Mouse (Mus musculus) common myeloid progenitor, adult 5-6 weeks (primary cell): ENCODE measurements around the gene Mcur1. TPM values are rescaled to one million over a fixed set of nuclear protein-coding genes. Genes with fewer than 3 reads are reported as not detected.
A peak's percentile ranks its signal among the peaks of the same experiment; 100 is the strongest.

Experiments
- ATAC-seq: replicated peaks from 2 replicates; pipeline ENCODE4 v1.8.0; 2016; ENCODE audit warnings: low read depth, mild to moderate bottlenecking, moderate TSS enrichment, inconsistent platforms; ENCODE audit not compliant: poor library complexity, severe bottlenecking
- total RNA-seq: library from RNA; stranded (forward); fragments of 200-1000, 187-1606 nt; gene quantifications from 2 replicates; pipeline ENCODE4 v1.2.3, GENCODE M21; 2017

Gene Mcur1
- total RNA-seq, 1 experiment from 2014 or later, result 20.2 TPM

DNA sequence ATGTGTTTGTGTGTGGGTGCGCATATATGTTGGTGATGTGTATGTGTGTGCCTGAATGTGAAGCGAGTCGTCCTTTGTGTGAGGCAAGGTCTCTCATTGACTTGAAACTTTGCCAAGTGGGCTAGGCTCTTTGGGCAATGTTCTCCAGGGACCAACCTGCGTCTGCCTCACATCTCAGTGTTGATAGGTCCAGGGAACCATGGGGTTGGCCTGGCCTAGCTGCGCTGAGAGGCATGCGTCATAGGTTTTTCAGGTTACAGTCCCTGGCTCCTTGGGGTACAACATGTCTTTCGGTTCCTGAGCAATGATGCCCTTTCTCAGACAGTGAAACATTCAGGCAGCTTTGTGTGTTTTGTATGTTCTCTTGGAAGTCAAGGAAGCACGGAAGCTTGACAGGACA lies 6.2 kb upstream of the Mcur1 start:
- ATAC-seq, result no peak

DNA sequence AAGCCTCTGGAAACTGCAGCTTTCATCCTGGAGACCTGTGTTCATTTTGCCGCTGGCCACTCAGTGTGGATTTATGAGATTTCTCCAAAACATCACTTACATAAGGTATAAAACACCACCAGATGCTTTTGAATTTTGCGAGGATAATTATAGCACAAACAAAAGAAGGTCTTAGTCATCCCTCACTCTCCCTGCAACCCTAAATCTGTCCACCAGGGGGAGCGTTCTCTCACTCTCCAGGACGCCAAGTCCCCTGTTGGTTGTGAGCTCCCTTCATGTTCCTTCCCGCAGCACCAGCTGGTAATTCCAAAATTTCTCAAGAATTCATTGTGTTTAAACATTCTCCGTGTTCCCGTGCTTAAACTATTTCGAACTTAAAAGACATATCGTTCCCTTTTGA lies 5.4 kb upstream of the Mcur1 start:
- ATAC-seq, result peak; percentile 64

DNA sequence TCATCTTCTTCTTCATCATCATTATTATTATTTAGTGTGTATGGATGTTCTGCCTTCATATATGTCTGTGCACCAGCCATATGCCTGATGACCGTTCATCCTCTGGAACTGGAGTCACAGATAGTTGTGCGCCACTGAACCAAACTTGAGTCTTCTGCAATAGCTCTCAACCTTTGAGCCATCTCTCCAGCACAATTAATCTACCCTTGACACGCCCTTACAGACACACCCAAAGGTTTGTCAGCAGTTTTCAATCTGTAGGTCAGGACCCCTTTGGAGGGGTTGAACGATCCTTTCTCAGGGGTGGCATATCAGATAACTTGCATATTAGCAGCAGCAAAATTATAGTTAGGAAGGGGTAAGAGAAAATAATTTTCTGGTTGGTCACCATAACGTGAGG lies 4.7 kb upstream of the Mcur1 start:
- no peak for ATAC-seq

DNA sequence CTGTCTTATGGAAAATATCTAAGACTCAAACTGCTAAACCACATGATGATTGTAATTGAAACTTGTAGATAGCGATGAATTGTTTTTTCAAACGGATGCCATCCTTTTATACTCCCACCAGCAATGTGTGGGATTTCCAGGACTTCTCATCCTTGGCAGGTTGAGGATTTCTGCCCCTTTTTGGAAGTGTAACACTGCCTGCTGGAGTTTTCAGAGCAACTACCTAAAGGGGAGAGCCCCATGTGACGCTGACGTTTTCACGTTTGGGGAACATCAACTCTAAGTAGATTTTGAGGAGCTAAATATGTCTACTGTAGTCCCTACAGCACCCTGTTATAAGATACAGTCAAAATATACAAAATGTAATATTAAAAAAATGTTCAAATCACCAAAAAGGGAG lies 2.7 kb upstream of the Mcur1 start:
- no peak for ATAC-seq

DNA sequence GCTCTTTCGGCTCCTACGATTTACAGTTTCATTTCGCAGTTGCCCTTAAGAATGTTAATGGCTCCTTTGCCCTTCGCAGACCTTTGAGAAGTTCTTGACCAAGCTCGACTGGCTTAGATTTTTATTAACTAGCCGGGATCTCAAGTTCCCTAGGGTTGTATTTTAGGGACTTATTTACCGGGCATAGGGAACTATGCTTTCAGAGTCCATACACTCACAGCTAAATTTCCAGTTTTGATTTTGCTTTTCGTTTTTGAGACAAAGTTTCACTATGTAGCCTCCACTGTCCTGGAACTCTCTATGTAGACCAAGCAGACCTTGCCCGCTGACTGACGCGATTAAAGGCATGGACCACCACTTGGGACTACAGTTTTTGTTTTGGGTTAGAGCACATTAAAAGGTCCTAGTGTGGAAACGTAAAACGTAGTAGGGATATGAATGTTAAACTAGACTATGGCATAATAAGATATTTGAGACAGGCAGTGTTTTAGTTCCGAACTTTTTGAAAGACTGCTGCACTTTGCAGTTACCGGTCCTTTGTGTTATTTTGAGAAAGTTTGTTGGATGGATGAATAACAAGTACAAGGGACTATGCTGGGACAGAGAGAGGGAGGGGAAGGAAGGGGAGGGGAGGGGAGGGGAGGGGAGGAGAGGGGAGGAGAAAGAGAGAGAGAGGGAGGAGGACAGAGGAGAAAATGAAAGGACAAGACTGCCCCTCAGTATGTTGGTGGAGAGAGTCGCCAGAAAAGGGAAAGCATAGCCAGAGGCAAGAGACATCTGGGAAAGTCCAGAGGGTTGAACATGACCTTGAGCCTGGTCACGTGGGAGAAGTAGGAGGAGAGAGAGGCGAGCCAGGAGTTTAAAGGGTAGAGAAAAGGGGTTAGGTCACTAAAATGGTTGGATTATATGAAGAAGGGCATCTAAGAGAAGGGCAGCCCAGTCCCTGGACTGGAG lies 744 bp upstream of the Mcur1 start:
- peak; percentile 9; the same call in 1 of the 2 replicates for ATAC-seq

DNA sequence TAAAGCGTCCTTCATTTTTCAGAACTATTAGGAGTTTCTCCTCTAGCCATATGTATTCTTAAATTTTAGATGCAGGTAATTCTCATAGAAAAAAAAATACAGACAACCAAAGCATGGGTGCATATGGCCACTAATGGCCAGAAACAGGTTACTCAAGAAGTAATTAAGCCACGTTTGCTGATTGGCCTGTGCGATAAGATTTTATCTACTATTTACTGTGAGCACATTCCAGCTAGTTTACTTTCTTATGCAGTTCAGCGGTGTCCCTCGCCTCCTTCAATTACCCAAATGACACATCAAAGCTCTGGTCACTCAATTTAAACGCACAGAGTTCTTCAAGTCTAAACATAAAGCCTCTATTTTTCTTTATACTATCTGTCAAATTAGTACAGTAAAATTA lies 1.0 kb downstream of the Mcur1 start:
- ATAC-seq, result no peak

DNA sequence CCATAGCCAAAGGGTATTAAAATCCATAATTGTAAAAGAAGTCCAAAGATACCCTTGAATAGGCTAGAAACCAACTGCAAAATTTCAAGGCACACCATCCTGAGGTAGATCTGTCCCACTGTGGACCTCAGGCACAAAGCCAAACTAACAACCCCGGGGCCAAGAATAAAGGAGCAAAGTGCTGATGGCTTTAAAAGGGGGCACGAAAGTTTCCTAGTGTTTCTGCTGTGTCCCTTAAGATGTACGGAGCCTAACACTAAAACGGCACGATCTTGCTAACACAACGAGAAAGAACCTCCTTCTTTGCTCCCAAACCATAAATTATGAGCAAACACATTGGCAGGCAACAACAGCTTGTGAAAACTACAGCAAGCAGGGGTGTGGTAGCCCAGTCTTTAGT lies 1.6 kb downstream of the Mcur1 start:
- no peak for ATAC-seq

DNA sequence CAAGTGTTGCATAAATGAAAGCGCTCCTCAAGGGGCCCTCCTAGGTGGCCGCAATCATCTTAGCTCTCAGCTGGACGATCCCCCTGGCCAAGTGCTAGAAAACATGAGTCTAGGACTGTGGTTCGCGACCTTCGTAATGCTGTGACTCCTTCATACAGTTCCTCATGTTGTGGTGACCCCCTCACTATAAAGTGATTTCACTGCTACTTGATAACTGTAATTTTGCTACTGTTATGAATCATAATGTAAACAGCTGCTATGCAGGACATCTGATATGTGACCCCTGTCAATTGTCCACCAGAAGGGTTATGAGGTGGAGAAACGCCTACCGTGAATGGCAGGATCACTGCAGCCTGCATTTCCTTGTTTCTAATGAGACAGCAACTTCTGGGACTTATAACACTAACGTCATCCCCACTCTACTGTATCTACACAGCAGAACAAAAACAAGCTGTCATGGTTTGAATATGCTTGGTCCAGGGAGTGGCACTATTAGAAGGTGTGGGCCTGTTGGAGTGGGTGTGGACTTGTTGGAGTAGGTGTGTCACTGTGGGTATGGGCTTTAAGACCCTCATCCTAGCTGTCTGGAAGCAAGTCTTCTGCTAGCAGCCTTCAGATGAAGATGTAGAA lies 3.0 kb downstream of the Mcur1 start:
- ATAC-seq, result no peak

DNA sequence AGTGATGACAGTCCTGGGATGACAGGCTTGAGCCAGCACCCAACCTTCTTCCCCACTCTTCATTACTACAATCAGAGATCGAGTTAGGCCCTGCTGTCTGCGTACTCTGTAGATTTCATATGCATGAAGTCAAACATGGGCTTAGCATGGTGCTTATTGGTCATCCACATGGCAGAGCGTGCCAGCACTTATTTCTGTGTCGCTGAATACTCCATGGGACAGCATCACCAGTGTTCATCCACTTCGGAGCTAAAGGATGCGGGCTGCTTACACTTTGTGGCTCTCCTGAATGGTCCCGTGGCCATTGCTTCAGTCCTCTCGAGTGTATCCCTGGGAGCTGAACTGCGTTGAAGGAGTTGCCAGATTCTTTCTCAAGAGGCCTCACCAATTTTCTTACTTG lies 4.7 kb downstream of the Mcur1 start:
- ATAC-seq, result no peak

DNA sequence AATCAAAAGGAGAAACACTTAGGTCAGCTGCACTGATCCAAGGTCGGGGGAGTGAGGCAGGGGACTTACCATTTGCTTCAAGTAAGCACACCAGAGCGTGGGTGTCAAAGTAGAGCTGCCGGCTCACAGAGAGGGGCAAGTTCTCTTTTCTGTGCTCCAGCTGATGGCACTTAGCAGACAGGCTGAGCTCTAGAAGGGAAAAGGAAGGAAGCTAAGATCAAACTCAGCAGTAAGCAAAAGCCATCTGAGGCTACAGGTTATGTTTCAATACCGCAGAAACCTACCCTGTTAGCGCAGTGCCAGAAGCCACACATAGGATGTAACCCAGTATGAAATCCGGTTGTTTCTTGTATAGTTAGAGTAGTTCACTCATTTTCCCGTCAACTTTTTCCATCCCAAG lies 5.2 kb downstream of the Mcur1 start:
- ATAC-seq, result peak; percentile 80

DNA sequence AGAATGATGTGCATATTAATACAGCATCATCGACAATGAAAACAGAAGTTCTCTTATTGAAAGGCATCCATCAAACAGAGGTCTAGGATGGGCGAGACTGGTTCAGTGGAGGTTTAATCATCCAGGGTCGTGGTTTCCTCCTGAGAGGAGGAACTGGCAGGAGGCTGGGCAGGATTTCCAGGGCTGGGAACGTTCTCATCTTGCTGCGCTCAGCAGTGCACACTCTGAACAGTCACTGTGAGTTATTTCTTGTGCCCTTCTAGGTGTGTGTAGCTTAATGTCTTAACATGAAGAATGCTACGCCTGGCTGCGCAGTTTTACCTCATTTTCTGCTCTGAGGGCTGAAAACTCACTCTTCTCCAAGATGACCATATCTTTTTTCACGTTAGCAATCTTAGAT lies 9.3 kb downstream of the Mcur1 start:
- no peak for ATAC-seq

DNA sequence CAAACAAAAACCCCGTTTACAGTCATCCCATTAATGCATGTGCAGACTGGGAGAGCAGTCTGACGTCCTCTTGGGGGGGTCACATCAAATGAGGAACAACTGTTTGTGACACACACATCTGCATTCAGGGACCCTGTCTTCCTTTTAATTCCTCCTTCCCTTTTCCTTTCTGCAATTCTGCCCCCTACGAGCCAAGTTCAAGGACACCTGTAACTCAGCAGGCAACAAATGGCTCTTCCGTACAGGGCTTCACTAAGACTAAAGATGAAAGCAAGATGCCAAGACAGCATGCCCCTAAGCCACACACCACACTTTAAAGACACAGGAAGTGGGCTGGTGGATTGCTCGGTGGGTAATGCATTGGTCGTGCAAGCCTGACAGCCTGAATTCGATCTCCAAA lies 10.1 kb downstream of the Mcur1 start:
- ATAC-seq, result 0 out of 2 replicates have a peak, but pooled peaks have one; percentile 16

DNA sequence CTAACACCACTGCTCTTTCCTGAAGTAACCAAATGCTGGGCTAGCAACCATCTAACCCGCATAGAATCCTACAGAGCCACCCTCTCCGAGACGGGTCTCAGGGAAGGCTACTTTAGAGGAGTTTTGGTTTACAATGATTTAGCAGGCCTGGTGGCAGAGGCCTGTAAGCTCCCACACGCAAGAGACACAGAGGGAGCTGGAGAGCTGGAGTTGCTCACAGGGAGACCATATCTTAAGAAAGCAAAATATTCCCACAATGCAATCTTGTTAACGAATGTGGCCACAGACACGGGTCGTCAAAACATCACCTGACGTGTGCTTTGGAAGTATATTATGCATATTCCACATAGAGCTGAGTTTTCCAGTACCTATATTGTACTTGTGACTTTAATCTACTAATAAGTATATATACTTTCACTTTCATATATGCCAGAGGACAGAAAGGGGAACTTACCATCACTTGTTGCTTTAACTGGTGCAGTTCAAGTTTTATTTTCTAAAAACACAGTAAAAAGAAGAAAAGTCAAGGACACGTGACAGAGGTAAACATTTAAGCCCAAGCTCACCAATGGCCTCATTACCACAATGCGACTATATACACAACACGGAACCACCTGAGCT lies 10.8 kb downstream of the Mcur1 start:
- ATAC-seq, result peak; percentile 66

DNA sequence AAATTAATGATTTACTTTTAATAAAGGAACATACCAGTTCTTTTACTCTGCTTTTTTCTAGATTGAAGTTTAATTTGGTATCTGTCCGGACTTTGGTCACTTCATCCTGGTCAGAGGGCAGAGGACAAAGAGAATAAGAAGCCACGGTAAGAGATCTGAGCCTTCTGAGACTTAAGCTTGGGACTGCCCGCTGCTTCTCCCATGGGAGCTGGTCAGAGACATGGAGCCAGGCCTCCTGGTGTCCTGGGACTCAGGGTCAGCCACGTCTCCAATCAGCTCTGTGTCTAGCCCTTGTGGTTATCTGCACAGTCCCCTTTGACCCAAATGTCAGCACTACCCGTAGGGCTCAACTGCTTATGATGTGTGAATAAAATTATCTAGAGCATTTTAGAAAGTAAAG lies 11.4 kb downstream of the Mcur1 start:
- no peak for ATAC-seq

DNA sequence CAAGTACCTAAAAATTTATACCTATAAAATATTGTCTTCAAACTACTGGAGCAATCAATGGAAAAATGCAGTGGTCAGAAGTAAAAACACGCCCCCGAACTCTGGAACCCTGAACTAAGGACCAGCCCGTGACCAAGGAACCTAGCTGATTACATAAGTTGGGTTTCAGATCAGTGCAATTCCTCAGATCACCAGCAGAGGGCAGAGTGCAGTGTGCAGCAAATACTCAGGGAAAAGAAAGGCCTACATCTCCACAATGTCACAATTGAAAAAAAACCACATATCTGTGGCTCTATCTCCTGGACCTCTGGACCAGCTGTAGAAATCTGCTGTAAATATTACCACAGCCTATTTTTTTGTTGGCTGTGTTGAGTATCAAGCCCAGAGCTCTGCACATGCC lies 13.1 kb downstream of the Mcur1 start:
- ATAC-seq, result peak; percentile 70

DNA sequence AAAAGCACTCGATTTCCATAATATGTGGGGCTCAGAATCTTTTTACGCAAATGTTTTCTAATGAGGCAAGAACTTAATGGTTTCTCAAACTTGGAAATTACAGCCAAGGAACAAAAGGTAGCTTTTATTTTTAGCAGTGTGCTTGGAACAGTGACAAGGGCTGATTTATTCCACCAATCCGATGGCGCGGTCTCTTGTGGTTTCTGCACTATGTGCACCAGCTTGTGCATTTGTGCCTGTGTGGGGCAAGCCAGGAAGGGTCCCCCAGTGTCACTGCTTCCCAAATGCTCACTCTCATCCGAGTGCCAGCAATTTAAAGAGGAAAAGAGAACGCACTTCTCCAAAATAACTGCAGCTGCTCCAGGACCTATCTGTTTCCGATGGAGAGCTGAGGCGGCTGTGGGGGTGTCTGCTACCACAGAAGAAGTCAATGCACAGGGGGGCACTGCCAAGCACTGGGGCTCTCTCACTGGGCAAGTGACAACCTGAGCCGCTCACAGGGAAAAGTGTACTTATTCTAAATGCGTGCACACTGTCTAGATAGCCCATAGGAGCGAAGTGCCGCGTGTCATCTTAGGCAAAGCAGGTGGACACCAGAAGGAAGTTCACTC lies 19.7 kb downstream of the Mcur1 start:
- peak; percentile 86 for ATAC-seq

DNA sequence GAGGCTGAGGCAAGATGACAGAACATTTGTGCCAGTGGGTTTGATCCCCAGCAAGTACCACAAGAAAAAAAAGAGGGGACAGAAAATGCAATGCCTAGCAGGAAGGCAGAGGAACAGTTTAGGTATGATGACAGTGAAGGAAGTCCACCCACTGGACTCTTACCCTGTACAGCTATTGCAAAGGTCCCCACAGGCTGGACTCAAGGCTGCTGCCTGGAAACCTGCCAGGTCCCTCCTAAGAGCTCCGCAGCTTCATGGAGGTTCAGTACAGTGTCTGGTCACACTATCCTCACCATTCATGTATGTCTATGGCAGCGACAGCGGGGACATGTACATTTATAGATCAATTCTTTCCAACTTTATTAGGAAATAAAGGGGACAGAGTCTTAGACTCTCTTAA lies 20.6 kb downstream of the Mcur1 start:
- ATAC-seq, result no peak

DNA sequence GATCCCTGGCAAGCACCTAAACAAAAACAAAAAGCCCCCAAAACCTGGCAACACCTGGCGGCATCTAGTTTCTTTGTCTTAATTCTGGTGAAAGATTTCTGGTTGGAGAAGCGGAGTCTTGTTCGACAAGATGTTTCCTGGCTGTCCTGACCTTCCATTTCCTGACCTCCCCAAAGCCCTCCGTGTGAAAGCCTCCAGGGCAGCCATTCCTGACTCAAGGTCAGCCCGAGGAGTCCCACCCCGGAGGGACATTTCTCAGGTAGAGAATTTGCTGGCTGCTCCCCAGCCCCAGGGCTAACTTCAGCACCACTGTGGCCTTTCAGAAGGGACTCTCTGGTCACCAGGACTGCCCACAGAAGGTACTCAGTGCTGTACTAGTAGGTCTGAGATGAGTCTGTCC lies 22.1 kb downstream of the Mcur1 start:
- no peak for ATAC-seq

DNA sequence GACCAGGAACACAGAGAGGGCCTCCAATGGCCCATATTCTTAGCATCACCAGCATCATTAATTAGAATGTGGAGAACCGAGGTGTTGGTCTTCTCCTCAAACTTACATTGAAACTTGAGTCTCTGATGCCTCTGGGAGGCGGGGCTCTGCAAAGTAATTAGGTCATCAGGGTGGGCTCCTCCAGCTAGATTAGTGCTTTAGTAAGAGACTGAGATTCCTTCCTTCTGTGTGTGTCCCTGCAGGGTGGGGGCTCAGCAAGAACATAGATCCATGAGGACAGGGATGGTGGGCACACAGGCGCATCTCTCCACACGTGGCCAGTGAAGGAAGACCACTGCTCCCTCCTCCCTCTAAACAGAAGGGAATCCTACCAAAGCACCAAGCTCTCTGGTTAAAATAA lies 26.0 kb downstream of the Mcur1 start:
- ATAC-seq, result no peak

DNA sequence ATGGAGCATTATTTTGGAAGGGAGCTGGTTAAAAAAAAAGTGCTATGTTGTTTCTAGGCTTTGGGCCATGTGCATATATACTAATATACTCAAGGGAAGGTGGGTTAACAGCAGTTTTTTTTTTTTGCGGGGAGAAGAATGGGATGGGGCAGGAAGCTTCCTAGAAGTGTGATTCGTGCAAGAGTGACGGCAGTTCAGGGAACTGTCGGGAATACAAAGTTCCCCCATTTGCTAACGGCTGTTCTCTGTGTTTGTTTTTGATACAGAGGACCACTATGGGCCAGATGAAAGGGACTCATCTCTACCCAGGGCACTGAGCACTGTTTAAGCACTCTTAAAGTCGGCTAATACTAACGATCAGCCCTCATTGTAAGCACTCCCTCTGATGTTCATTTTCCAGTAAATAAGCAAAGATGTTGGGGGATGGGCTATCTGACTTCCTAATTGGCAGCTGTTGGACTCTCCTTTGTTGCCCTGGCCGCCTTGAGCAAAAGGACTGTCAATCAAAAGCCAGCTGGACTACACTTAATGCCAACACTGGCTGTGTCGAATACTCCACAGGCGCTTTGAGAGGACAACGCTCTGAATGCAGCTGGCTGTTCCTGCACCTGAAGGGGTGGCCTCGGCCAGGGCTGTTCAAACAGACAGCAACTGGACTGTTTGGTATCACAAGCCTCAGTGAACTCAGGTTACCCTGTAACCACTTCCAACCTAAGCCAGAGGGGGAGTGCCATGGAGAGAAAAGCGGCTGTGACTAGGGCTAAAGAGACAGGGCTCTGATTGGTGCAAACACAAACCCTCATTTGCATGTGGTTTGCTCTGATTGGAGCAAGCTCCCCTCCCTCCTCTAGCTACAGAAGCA lies 28.9 kb downstream of the Mcur1 start:
- peak; percentile 70 for ATAC-seq
